Mouse (Mus musculus): ENCODE data around the gene Fau. TPM values are rescaled to one million over a fixed set of nuclear protein-coding genes. Genes with fewer than 3 reads are reported as not detected.

Fau gene
- polyA plus RNA-seq, 1 experiment: 882 TPM

- Histone ChIP-seq H3K27ac (ENCODE audit: insufficient read depth, low read depth, low read length) (peak within 1 kb of the TSS; percentile 94), H3K36me3 (ENCODE audit: control insufficient read depth, insufficient read depth, low read length) (no peaks in the 10 kb centered on the region; the same call in 1 of the 2 replicates), H3K4me3 (ENCODE audit: insufficient read depth, low read depth, low read length) (peak within 1 kb of the TSS; percentile 80), H3K27me3 (replicated peaks; ENCODE audit: control insufficient read depth, insufficient read depth, low read length) (no peaks in the 10 kb centered on the region), H3K4me1 (ENCODE audit: control insufficient read depth, insufficient read depth, low read length) (peaks cover 12% of the 10 kb centered on the region; the same call in 1 of the 2 replicates)
- TF ChIP-seq CTCF (conservative IDR thresholded peaks at IDR 0.05; ENCODE audit: insufficient read depth, insufficient read length, low read depth, low read length): no peak
- TF ChIP-seq POLR2A (IDR thresholded peaks at IDR 0.05; ENCODE audit: low read depth, low read length): peak; percentile 57
- under 1% methylated on average over 65 of the region's 65 CpGs for WGBS
- peak; percentile 98 for DNase-seq
Measured at GRCm38 (mm10) chr19:6046294-6047153, 11.1 kb upstream of the Fau start, which contains the start of gene Syvn1. Syvn1 (plus strand) TSS chr19:6046576.

GRCm38 (mm10) chr19:6047154-6047898, 10.3 kb upstream of the Fau start:
- DNase-seq: no peak
- H3K4me3 ChIP-seq (ENCODE audit: insufficient read depth, low read depth, low read length): peak overlapping the region; percentile 80

GRCm38 (mm10) chr19:6047899-6048166, 9.8 kb upstream of the Fau start:
- 75% methylated on average over 8 of the region's 8 CpGs for WGBS
- Histone ChIP-seq H3K27ac (ENCODE audit: insufficient read depth, low read depth, low read length) (no peak overlapping the region), H3K4me3 (ENCODE audit: insufficient read depth, low read depth, low read length) (peak overlapping the region; percentile 80), H3K27me3 (replicated peaks; ENCODE audit: control insufficient read depth, insufficient read depth, low read length) (no peaks in the 10 kb centered on the region), H3K36me3 (ENCODE audit: control insufficient read depth, insufficient read depth, low read length) (peaks cover 1% of the 10 kb centered on the region), H3K4me1 (ENCODE audit: control insufficient read depth, insufficient read depth, low read length) (peaks cover 12% of the 10 kb centered on the region; the same call in 1 of the 2 replicates)
- no peak for DNase-seq
- TF ChIP-seq CTCF (conservative IDR thresholded peaks at IDR 0.05; ENCODE audit: insufficient read depth, insufficient read length, low read depth, low read length) (no peak), POLR2A (IDR thresholded peaks at IDR 0.05; ENCODE audit: low read depth, low read length) (no peak)

More at GRCm38 (mm10) chr19:6047154-6047898, 10.3 kb upstream of the Fau start:
- TF ChIP-seq CTCF (conservative IDR thresholded peaks at IDR 0.05; ENCODE audit: insufficient read depth, insufficient read length, low read depth, low read length) (no peak), POLR2A (IDR thresholded peaks at IDR 0.05; ENCODE audit: low read depth, low read length) (no peak)
- no peaks in the 10 kb centered on the region for H3K27me3 ChIP-seq (replicated peaks; ENCODE audit: control insufficient read depth, insufficient read depth, low read length)
- peaks cover 12% of the 10 kb centered on the region; the same call in 1 of the 2 replicates for H3K4me1 ChIP-seq (ENCODE audit: control insufficient read depth, insufficient read depth, low read length)
- under 1% methylated on average over 44 of the region's 44 CpGs for WGBS
- no peaks in the 10 kb centered on the region; the same call in none of the 2 replicates for H3K36me3 ChIP-seq (ENCODE audit: control insufficient read depth, insufficient read depth, low read length)
- H3K27ac ChIP-seq (ENCODE audit: insufficient read depth, low read depth, low read length): peak overlapping the region; percentile 94

GRCm38 (mm10) chr19:6048681-6049410, 8.8 kb upstream of the Fau start:
- Histone ChIP-seq H3K27ac (ENCODE audit: insufficient read depth, low read depth, low read length) (no peak overlapping the region), H3K4me3 (ENCODE audit: insufficient read depth, low read depth, low read length) (no peak overlapping the region), H3K4me1 (ENCODE audit: control insufficient read depth, insufficient read depth, low read length) (peaks cover 12% of the 10 kb centered on the region; the same call in 1 of the 2 replicates), H3K27me3 (replicated peaks; ENCODE audit: control insufficient read depth, insufficient read depth, low read length) (no peaks in the 10 kb centered on the region), H3K36me3 (ENCODE audit: control insufficient read depth, insufficient read depth, low read length) (peaks cover 3% of the 10 kb centered on the region)
- DNase-seq: no peak
- TF ChIP-seq POLR2A (IDR thresholded peaks at IDR 0.05; ENCODE audit: low read depth, low read length): no peak
- TF ChIP-seq CTCF (conservative IDR thresholded peaks at IDR 0.05; ENCODE audit: insufficient read depth, insufficient read length, low read depth, low read length): no peak
- WGBS: 81% methylated on average over 11 of the region's 11 CpGs

- WGBS: 86% methylated on average over 7 of the region's 7 CpGs
- DNase-seq: no peak
Measured at GRCm38 (mm10) chr19:6052516-6052915, 5.1 kb upstream of the Fau start.

GRCm38 (mm10) chr19:6054296-6054695, 3.3 kb upstream of the Fau start:
- no peak for DNase-seq
- Histone ChIP-seq H3K27me3 (replicated peaks; ENCODE audit: control insufficient read depth, insufficient read depth, low read length) (no peaks in the 10 kb centered on the region), H3K36me3 (ENCODE audit: control insufficient read depth, insufficient read depth, low read length) (peaks cover 3% of the 10 kb centered on the region), H3K4me1 (ENCODE audit: control insufficient read depth, insufficient read depth, low read length) (peaks cover 5% of the 10 kb centered on the region; the same call in 1 of the 2 replicates), H3K4me3 (ENCODE audit: insufficient read depth, low read depth, low read length) (no peak overlapping the region), H3K27ac (ENCODE audit: insufficient read depth, low read depth, low read length) (no peak overlapping the region)
- 72% methylated on average over 5 of the region's 5 CpGs for WGBS
- no peak for TF ChIP-seq CTCF (conservative IDR thresholded peaks at IDR 0.05; ENCODE audit: insufficient read depth, insufficient read length, low read depth, low read length)

More at GRCm38 (mm10) chr19:6052516-6052915, 5.1 kb upstream of the Fau start:
- H3K27ac ChIP-seq (ENCODE audit: insufficient read depth, low read depth, low read length): no peak overlapping the region
- H3K27me3 ChIP-seq (replicated peaks; ENCODE audit: control insufficient read depth, insufficient read depth, low read length): no peaks in the 10 kb centered on the region
- no peak for TF ChIP-seq POLR2A (IDR thresholded peaks at IDR 0.05; ENCODE audit: low read depth, low read length)
- no peak for TF ChIP-seq CTCF (conservative IDR thresholded peaks at IDR 0.05; ENCODE audit: insufficient read depth, insufficient read length, low read depth, low read length)
- peaks cover 10% of the 10 kb centered on the region; the same call in 1 of the 2 replicates for H3K4me1 ChIP-seq (ENCODE audit: control insufficient read depth, insufficient read depth, low read length)
- no peak overlapping the region for H3K4me3 ChIP-seq (ENCODE audit: insufficient read depth, low read depth, low read length)
- peaks cover 3% of the 10 kb centered on the region for H3K36me3 ChIP-seq (ENCODE audit: control insufficient read depth, insufficient read depth, low read length)

All from kidney, adult 2 months (tissue).